Mouse (Mus musculus): Measurements from ENCODE around the gene Csf3.

- no peak for TF ChIP-seq EP300 (IDR thresholded peaks at IDR 0.05; ENCODE audit: low read depth)
- no peak for TF ChIP-seq CTCF (IDR thresholded peaks at IDR 0.05; ENCODE audit: low read depth)
Measured at GRCm38 (mm10) chr11:98725926-98726506, 25.0 kb downstream of the Csf3 start.
